Comparison of ENCODE assay signal across 8 mouse cellular contexts in genomic region chr10:85184201-85184963, GRCm38 (mm10). TPM values are rescaled to one million over a fixed set of nuclear protein-coding genes. Genes with fewer than 3 reads are reported as not detected.
DNase-seq lines count a peak whose midpoint lies in the region; ATAC-seq and TF ChIP-seq lines count a peak whose summit lies in the region.

No protein-coding gene starts in this region.

- H3K4me1 ChIP-seq in forebrain, embryonic 12.5 days: peaks cover 10% of the 10 kb centered on the region
- peaks cover 8% of the 10 kb centered on the region for H3K4me1 ChIP-seq in heart, postnatal 0 days (ENCODE audit: control insufficient read depth, insufficient read depth)

- H3K9ac ChIP-seq in forebrain, embryonic 12.5 days: peak overlapping the region; percentile 73
- peak overlapping the region; percentile 87 for H3K9ac ChIP-seq in heart, postnatal 0 days (replicated peaks; ENCODE audit: low read depth, low read length)

- peak; percentile 60 for ATAC-seq in forebrain, embryonic 12.5 days (ENCODE audit: low FRiP score)
- ATAC-seq in heart, postnatal 0 days (ENCODE audit: insufficient read depth, low read depth): peak; percentile 8; the same call in 1 of the 2 replicates

- H3K27ac ChIP-seq in forebrain, embryonic 12.5 days: peak overlapping the region; percentile 89
- peak overlapping the region; percentile 98 for H3K27ac ChIP-seq in heart, postnatal 0 days (ENCODE audit: low read depth)

- H3K4me3 ChIP-seq in forebrain, embryonic 12.5 days (replicated peaks): peak overlapping the region; percentile 76
- peak overlapping the region; percentile 88 for H3K4me3 ChIP-seq in heart, postnatal 0 days (ENCODE audit: low read depth, low read length)

- TF ChIP-seq CTCF in heart, postnatal 0 days (IDR thresholded peaks at IDR 0.05; ENCODE audit: low read depth): peak; percentile 7; the same call in 1 of the 2 replicates

- no peaks in the 10 kb centered on the region for H3K27me3 ChIP-seq in forebrain, embryonic 12.5 days
- H3K27me3 ChIP-seq in heart, postnatal 0 days (ENCODE audit: control insufficient read depth, insufficient read depth, low read length): no peaks in the 10 kb centered on the region

- no peaks in the 10 kb centered on the region for H3K36me3 ChIP-seq in forebrain, embryonic 12.5 days (replicated peaks)
- H3K36me3 ChIP-seq in heart, postnatal 0 days (replicated peaks; ENCODE audit: control insufficient read depth, insufficient read depth, low read length): no peaks in the 10 kb centered on the region

- peak overlapping the region; percentile 89 for H3K4me2 ChIP-seq in forebrain, embryonic 12.5 days
- peak overlapping the region; percentile 84 for H3K4me2 ChIP-seq in heart, postnatal 0 days (ENCODE audit: low read depth, low read length)

- no peaks in the 10 kb centered on the region for H3K9me3 ChIP-seq in forebrain, embryonic 12.5 days
- H3K9me3 ChIP-seq in heart, postnatal 0 days (replicated peaks; ENCODE audit: control insufficient read depth, low read length): no peaks in the 10 kb centered on the region

- under 1% methylated on average over 95 of the region's 95 CpGs for WGBS in forebrain, embryonic 12.5 days
- under 1% methylated on average over 92 of the region's 95 CpGs for WGBS in heart, postnatal 0 days

- TF ChIP-seq EP300 in heart, postnatal 0 days (IDR thresholded peaks at IDR 0.05; ENCODE audit: low read depth): no peak

- peak; percentile 59 for DNase-seq in MN1 (ENCODE audit: low spot score)
- peak; percentile 10 for DNase-seq in c-Kit-positive CD71-positive TER-119-negative erythroid progenitor cells, embryonic 14.5 days (ENCODE audit: low read depth)
- no peak for DNase-seq in heart, postnatal 0 days (ENCODE audit: low spot score)
- peak; percentile 26 for DNase-seq in left cerebral cortex, adult 11 months (ENCODE audit: low spot score)
- peak; percentile 40 for DNase-seq in lung, postnatal 36 days
- peak; percentile 60 for DNase-seq in retina, embryonic 14.5 days (ENCODE audit: low spot score)
- DNase-seq in urinary bladder, postnatal 36 days (ENCODE audit: low spot score in 2 of 2): peak; percentile 24 to 25

RNA-seq across cellular contexts. Expression of gene Cry1, which starts 0.5 kb away (rescaled TPM):
- 36.0 and 37.4 TPM in 2 replicates for polyA plus RNA-seq in forebrain, embryonic 12.5 days (2016; fragmentation: Nextera tagmentation; extraction: Ambion mirVana)
- 9.6 and 15.6 TPM in 2 replicates for total RNA-seq in heart, postnatal 0 days (2014; rRNA removed; ENCODE audit: low replicate concordance)
- polyA plus RNA-seq in heart, postnatal 0 days (2015; fragmentation: Nextera tagmentation; extraction: Ambion mirVana): 16.2 and 17.5 TPM in 2 replicates

RNA-seq across cellular contexts. Expression of gene Mterf2, which starts 56.6 kb away (rescaled TPM):
- 26.1 and 30.0 TPM in 2 replicates for polyA plus RNA-seq in forebrain, embryonic 12.5 days (2016; fragmentation: Nextera tagmentation; extraction: Ambion mirVana)
- total RNA-seq in heart, postnatal 0 days (2014; rRNA removed; ENCODE audit: low replicate concordance): 11.1 and 11.5 TPM in 2 replicates
- 15.1 and 21.2 TPM in 2 replicates for polyA plus RNA-seq in heart, postnatal 0 days (2015; fragmentation: Nextera tagmentation; extraction: Ambion mirVana)
